14 mouse cellular contexts compared by ENCODE assay signal in genomic region chr19:47561996-47562441, GRCm38 (mm10). TPM values are rescaled to one million over a fixed set of nuclear protein-coding genes. Genes with fewer than 3 reads are reported as not detected.
DNase-seq lines count a peak whose midpoint lies in the region; ATAC-seq and TF ChIP-seq lines count a peak whose summit lies in the region.
"Had no signal": no experiment of that assay in that cellular context is flagged by ENCODE, and none has a peak within 500 bp of the region (broad histone marks: within the 10 kb centered on the region; RNA-seq: fewer than 3 reads in every experiment).

No protein-coding gene starts in this region.

- H3K27me3 ChIP-seq in lung, postnatal 0 days (replicated peaks; ENCODE audit: insufficient read depth, low read length), result no peaks in the 10 kb centered on the region
- H3K27me3 ChIP-seq in heart, embryonic 15.5 days, result no peaks in the 10 kb centered on the region
- no peaks in the 10 kb centered on the region for H3K27me3 ChIP-seq in stomach, postnatal 0 days (ENCODE audit: control insufficient read depth, insufficient read depth, low read length)
- no peaks in the 10 kb centered on the region for H3K27me3 ChIP-seq in cerebellum, adult 2 months (ENCODE audit: control insufficient read depth, insufficient read depth, low read length)
- H3K27me3 ChIP-seq in liver, embryonic 11.5 days (replicated peaks; ENCODE audit: control insufficient read depth, insufficient read depth, low read length), result no peaks in the 10 kb centered on the region
- H3K27me3 ChIP-seq: neural tube, embryonic 13.5 days had no signal

- no peak overlapping the region for H3K4me2 ChIP-seq in lung, postnatal 0 days (replicated peaks; ENCODE audit: low read depth, low read length)
- no peak overlapping the region for H3K4me2 ChIP-seq in heart, embryonic 15.5 days
- H3K4me2 ChIP-seq in stomach, postnatal 0 days (replicated peaks; ENCODE audit: low read depth), result no peak overlapping the region
- no peak overlapping the region for H3K4me2 ChIP-seq in liver, embryonic 11.5 days
- H3K4me2 ChIP-seq: midbrain, embryonic 12.5 days; neural tube, embryonic 13.5 days had no signal

- H3K9me3 ChIP-seq in lung, postnatal 0 days (ENCODE audit: low read length), result no peaks in the 10 kb centered on the region
- H3K9me3 ChIP-seq in heart, embryonic 15.5 days (replicated peaks), result no peaks in the 10 kb centered on the region
- H3K9me3 ChIP-seq in stomach, postnatal 0 days (ENCODE audit: control insufficient read depth, low read length), result no peaks in the 10 kb centered on the region
- no peaks in the 10 kb centered on the region for H3K9me3 ChIP-seq in liver, embryonic 11.5 days (ENCODE audit: control insufficient read depth, low read length)
- H3K9me3 ChIP-seq: midbrain, embryonic 12.5 days; neural tube, embryonic 13.5 days had no signal

- H3K9ac ChIP-seq in lung, postnatal 0 days (replicated peaks; ENCODE audit: low read depth), result no peak overlapping the region
- no peak overlapping the region for H3K9ac ChIP-seq in heart, embryonic 15.5 days
- H3K9ac ChIP-seq in stomach, postnatal 0 days (ENCODE audit: low read length), result no peak overlapping the region
- H3K9ac ChIP-seq in liver, embryonic 11.5 days (ENCODE audit: low read depth, low read length), result no peak overlapping the region
- H3K9ac ChIP-seq: midbrain, embryonic 12.5 days; neural tube, embryonic 13.5 days had no signal

- no peak overlapping the region for H3K4me3 ChIP-seq in lung, postnatal 0 days (ENCODE audit: low read depth, low read length)
- no peak overlapping the region for H3K4me3 ChIP-seq in heart, embryonic 15.5 days
- H3K4me3 ChIP-seq in stomach, postnatal 0 days (ENCODE audit: low read depth, low read length), result no peak overlapping the region
- H3K4me3 ChIP-seq in cerebellum, adult 2 months (replicated peaks; ENCODE audit: insufficient read depth, low read depth, low read length), result no peak overlapping the region
- no peak overlapping the region for H3K4me3 ChIP-seq in liver, embryonic 11.5 days (ENCODE audit: low read depth, low read length)
- H3K4me3 ChIP-seq: midbrain, embryonic 12.5 days; neural tube, embryonic 13.5 days had no signal

- no peak overlapping the region for H3K27ac ChIP-seq in lung, postnatal 0 days (ENCODE audit: low read length)
- peak overlapping the region; percentile 84 for H3K27ac ChIP-seq in heart, embryonic 15.5 days
- peak overlapping the region; percentile 35 for H3K27ac ChIP-seq in stomach, postnatal 0 days (replicated peaks)
- no peak overlapping the region for H3K27ac ChIP-seq in cerebellum, adult 2 months (ENCODE audit: insufficient read depth, low read length)
- no peak overlapping the region for H3K27ac ChIP-seq in liver, embryonic 11.5 days (ENCODE audit: low read depth, low read length)
- H3K27ac ChIP-seq: midbrain, embryonic 12.5 days; neural tube, embryonic 13.5 days had no signal

- DNase-seq in lung, postnatal 0 days (ENCODE audit: low spot score), result peak; percentile 8
- DNase-seq in lung, postnatal 4 days, result no peak
- DNase-seq in kidney, postnatal 10 days, result peak; percentile 36
- DNase-seq in stomach, postnatal 0 days (ENCODE audit: low spot score), result peak; percentile 58
- no peak for DNase-seq in layer of hippocampus, postnatal 36 days
- DNase-seq in cerebellum, adult 2 months, result no peak
- DNase-seq in liver, embryonic 11.5 days (ENCODE audit: low spot score), result no peak
- DNase-seq: cerebellum, postnatal 25 days; gastrocnemius, postnatal 14 days; lung, adult 18-20 months had no signal

- TF ChIP-seq POLR2A in cerebellum, adult 2 months (IDR thresholded peaks at IDR 0.05; ENCODE audit: borderline replicate concordance, insufficient read depth, low read length), result no peak

- no peak for TF ChIP-seq CTCF in lung, postnatal 0 days (IDR thresholded peaks at IDR 0.05)
- TF ChIP-seq CTCF in stomach, postnatal 0 days (IDR thresholded peaks at IDR 0.05; ENCODE audit: low read depth), result no peak
- TF ChIP-seq CTCF in cerebellum, adult 2 months (IDR thresholded peaks at IDR 0.05; ENCODE audit: borderline replicate concordance, insufficient read depth, low read depth, low read length), result no peak

- ATAC-seq in lung, postnatal 0 days, result no peak
- peak; percentile 67 for ATAC-seq in heart, embryonic 15.5 days (replicated peaks; ENCODE audit: insufficient number of reproducible peaks, insufficient read depth, low FRiP score, low read depth)
- ATAC-seq in stomach, postnatal 0 days (ENCODE audit: low FRiP score, low TSS enrichment), result peak; percentile 87
- no peak for ATAC-seq in liver, embryonic 11.5 days (replicated peaks; ENCODE audit: low FRiP score)
- ATAC-seq: inflammation-experienced regulatory T-cells, adult 6 months had no signal

- TF ChIP-seq EP300 in lung, postnatal 0 days (IDR thresholded peaks at IDR 0.05), result no peak
- TF ChIP-seq EP300 in stomach, postnatal 0 days (optimal IDR thresholded peaks at IDR 0.05), result no peak

- WGBS in lung, postnatal 0 days, result 43% methylated on average over 5 of the region's 5 CpGs
- 29% methylated on average over 5 of the region's 5 CpGs for WGBS in heart, embryonic 15.5 days
- WGBS in stomach, postnatal 0 days, result 35% methylated on average over 5 of the region's 5 CpGs
- 74% methylated on average over 5 of the region's 5 CpGs for WGBS in cerebellum, adult 2 months
- WGBS in liver, embryonic 11.5 days, result 62% methylated on average over 5 of the region's 5 CpGs

- H3K36me3 ChIP-seq in lung, postnatal 0 days (ENCODE audit: insufficient read depth, low read length), result no peaks in the 10 kb centered on the region
- H3K36me3 ChIP-seq in heart, embryonic 15.5 days, result no peaks in the 10 kb centered on the region
- H3K36me3 ChIP-seq in stomach, postnatal 0 days (ENCODE audit: control insufficient read depth, insufficient read depth, low read length), result no peaks in the 10 kb centered on the region
- no peaks in the 10 kb centered on the region for H3K36me3 ChIP-seq in liver, embryonic 11.5 days (ENCODE audit: control insufficient read depth, insufficient read depth, low read length)
- H3K36me3 ChIP-seq: midbrain, embryonic 12.5 days; neural tube, embryonic 13.5 days had no signal

- no peaks in the 10 kb centered on the region; the same call in 1 of the 2 replicates for H3K4me1 ChIP-seq in lung, postnatal 0 days (ENCODE audit: insufficient read depth, low read depth, low read length)
- H3K4me1 ChIP-seq in heart, embryonic 15.5 days (replicated peaks), result peaks cover 34% of the 10 kb centered on the region
- H3K4me1 ChIP-seq in stomach, postnatal 0 days (replicated peaks; ENCODE audit: control insufficient read depth, insufficient read depth), result no peaks in the 10 kb centered on the region
- no peaks in the 10 kb centered on the region; the same call in 1 of the 2 replicates for H3K4me1 ChIP-seq in cerebellum, adult 2 months (ENCODE audit: control insufficient read depth, insufficient read depth, low read length)
- peaks cover 14% of the 10 kb centered on the region; the same call in 1 of the 2 replicates for H3K4me1 ChIP-seq in liver, embryonic 11.5 days (replicated peaks; ENCODE audit: control insufficient read depth, insufficient read depth, low read length)

RNA-seq across cellular contexts. Expression of gene Slk, which starts 17.5 kb away (rescaled TPM):
- 14.6 and 17.2 TPM in 2 replicates for polyA plus RNA-seq in lung, postnatal 0 days (2015; fragmentation: Nextera tagmentation; extraction: Ambion mirVana)
- 12.6 and 14.2 TPM in 2 replicates for polyA plus RNA-seq in heart, embryonic 15.5 days (2015; fragmentation: Nextera tagmentation; extraction: Ambion mirVana)
- 12.3 and 14.3 TPM in 2 replicates for polyA plus RNA-seq in stomach, postnatal 0 days (2015; fragmentation: Nextera tagmentation; extraction: Ambion mirVana)
- 10 to 100 TPM; 65.2 to 68.6 TPM for total RNA-seq in layer of hippocampus, postnatal 36 days (2021)
- polyA plus RNA-seq in cerebellum, adult 2 months (2012; rRNA removed), result 33.8 and 38.7 TPM in 2 replicates
- 12.5 and 15.5 TPM in 2 replicates for polyA plus RNA-seq in liver, embryonic 11.5 days (2014; fragmentation: Nextera tagmentation; extraction: Ambion mirVana)

RNA-seq across cellular contexts. Expression of gene Stn1, which starts 24.7 kb away (rescaled TPM):
- polyA plus RNA-seq in lung, postnatal 0 days (2015; fragmentation: Nextera tagmentation; extraction: Ambion mirVana), result 28.6 and 30.9 TPM in 2 replicates
- polyA plus RNA-seq in heart, embryonic 15.5 days (2015; fragmentation: Nextera tagmentation; extraction: Ambion mirVana), result 29.0 and 36.1 TPM in 2 replicates
- polyA plus RNA-seq in stomach, postnatal 0 days (2015; fragmentation: Nextera tagmentation; extraction: Ambion mirVana), result 25.9 and 28.5 TPM in 2 replicates
- 10 to 100 TPM; 18.7 to 23.0 TPM for total RNA-seq in layer of hippocampus, postnatal 36 days (2021)
- polyA plus RNA-seq in cerebellum, adult 2 months (2012; rRNA removed), result 10.1 and 10.7 TPM in 2 replicates
- 26.1 and 30.8 TPM in 2 replicates for polyA plus RNA-seq in liver, embryonic 11.5 days (2014; fragmentation: Nextera tagmentation; extraction: Ambion mirVana)

Comparison
In these comparisons a context has a peak if more than half of its experiments do, and no peak if none do; other contexts are left out.
1. DNase-seq: peak in lung, postnatal 0 days (single experiment), kidney, postnatal 10 days (single experiment) and stomach, postnatal 0 days (single experiment); none in lung, postnatal 4 days (0 of 2), layer of hippocampus, postnatal 36 days (0 of 2), cerebellum, adult 2 months (0 of 2) and liver, embryonic 11.5 days (single experiment).
2. ATAC-seq: peak in heart, embryonic 15.5 days (single experiment) and stomach, postnatal 0 days (single experiment); none in lung, postnatal 0 days (single experiment) and liver, embryonic 11.5 days (single experiment).
3. H3K27ac ChIP-seq: peak in heart, embryonic 15.5 days (single experiment) and stomach, postnatal 0 days (single experiment); none in lung, postnatal 0 days (single experiment), cerebellum, adult 2 months (single experiment) and liver, embryonic 11.5 days (single experiment).